Mouse (Mus musculus) G1E (cell line): ENCODE measurements around the gene Snx33. TPM values are rescaled to one million over a fixed set of nuclear protein-coding genes. Genes with fewer than 3 reads are reported as not detected.
"Not testable (repeated sequence)": the region's sequence is repeated elsewhere in the genome, so short reads cannot be mapped to it uniquely, and the experiment has no call there.

Source experiments
- ATAC-seq: 2 replicates; pipeline ENCODE4 v1.8.0; 2016; ENCODE audit warnings: mild to moderate bottlenecking; ENCODE audit not compliant: insufficient number of reproducible peaks, poor library complexity, low FRiP score, severe bottlenecking; ENCODE audit errors: extremely low read depth
- DNase-seq: peaks from one replicate; pipeline ENCODE4 v3.0.0; 2012; ENCODE audit warnings: low spot score
- H3K27me3 ChIP-seq: 2 replicates; pipeline ENCODE4 v1.6.1; 2012; ENCODE audit warnings: mild to moderate bottlenecking, low read length, inconsistent platforms; ENCODE audit not compliant: insufficient read depth
- H3K36me3 ChIP-seq: replicated peaks from 2 replicates; pipeline ENCODE3; 2012; ENCODE audit warnings: mild to moderate bottlenecking, inconsistent platforms
- H3K4me1 ChIP-seq: 2 replicates; pipeline ENCODE4 v1.6.1; 2012; ENCODE audit warnings: low read depth, low read length, inconsistent platforms, mixed read lengths; ENCODE audit not compliant: insufficient read depth
- H3K4me3 ChIP-seq: 2 replicates; pipeline ENCODE4 v1.5.1; 2012; ENCODE audit warnings: low read depth, mild to moderate bottlenecking, inconsistent platforms, low read length, moderate library complexity, mixed read lengths
- H3K9me3 ChIP-seq: replicated peaks from 2 replicates; pipeline ENCODE4 v1.6.1; 2012; ENCODE audit warnings: inconsistent platforms
- CTCF ChIP-seq: IDR thresholded peaks from 2 replicates; pipeline ENCODE4 v1.5.1; 2012; ENCODE audit warnings: low read depth, low read length, inconsistent platforms, mixed read lengths
- GATA1 ChIP-seq: IDR thresholded peaks from 2 replicates; pipeline ENCODE4 v1.6.1; 2012; ENCODE audit warnings: borderline replicate concordance, low read length, inconsistent platforms, mixed read lengths
- GATA2 ChIP-seq: IDR thresholded peaks from 2 replicates; pipeline ENCODE4 v1.6.1; 2012; ENCODE audit warnings: low read depth, low read length, inconsistent platforms, borderline replicate concordance
- POLR2AphosphoS5 ChIP-seq: IDR thresholded peaks from 2 replicates; pipeline ENCODE4 v1.6.1; 2012; ENCODE audit warnings: low read depth, low read length, inconsistent platforms; ENCODE audit not compliant: insufficient replicate concordance
- TAL1 ChIP-seq: conservative IDR thresholded peaks from 2 replicates; pipeline ENCODE4 v1.6.1; 2012; ENCODE audit warnings: low read depth, low read length, inconsistent platforms, mixed read lengths
- polyA plus RNA-seq: library from polyadenylated mRNA; stranded (reverse); fragments of >175 nt; gene quantifications from 2 replicates; pipeline ENCODE4 v1.2.3, GENCODE M21; 2012
- total RNA-seq, 2 experiments: library from RNA; stranded (forward) in 1 of 2; stranded (reverse) in 1 of 2; fragments of 200-1000 nt in 1 of 2; fragments of >200 nt in 1 of 2; fragmentation: Nextera tagmentation in 1 of 2; gene quantifications; 2 replicates each; pipeline ENCODE4 v1.2.3; 2014 to 2017

The Snx33 gene
- total and polyA plus RNA-seq, 3 experiments = 1.2 to 7.4 (median 6.9) TPM

- no peaks in the 10 kb centered on the region for H3K9me3 ChIP-seq
- ATAC-seq (no peak), DNase-seq (no peak)
- no peaks in the 10 kb centered on the region for H3K36me3 ChIP-seq
- H3K27me3 ChIP-seq = peaks cover 45% of the 10 kb centered on the region
- no peak for TF ChIP-seq TAL1
- no peak for TF ChIP-seq POLR2AphosphoS5
- TF ChIP-seq GATA2 = no peak
- no peak for TF ChIP-seq GATA1
- no peak for TF ChIP-seq CTCF
- no peaks in the 10 kb centered on the region for H3K4me1 ChIP-seq
- H3K4me3 ChIP-seq = no peak overlapping the region
Measured at GRCm38 (mm10) chr9:56911017-56911416, 17.2 kb downstream of the Snx33 start.

DNA sequence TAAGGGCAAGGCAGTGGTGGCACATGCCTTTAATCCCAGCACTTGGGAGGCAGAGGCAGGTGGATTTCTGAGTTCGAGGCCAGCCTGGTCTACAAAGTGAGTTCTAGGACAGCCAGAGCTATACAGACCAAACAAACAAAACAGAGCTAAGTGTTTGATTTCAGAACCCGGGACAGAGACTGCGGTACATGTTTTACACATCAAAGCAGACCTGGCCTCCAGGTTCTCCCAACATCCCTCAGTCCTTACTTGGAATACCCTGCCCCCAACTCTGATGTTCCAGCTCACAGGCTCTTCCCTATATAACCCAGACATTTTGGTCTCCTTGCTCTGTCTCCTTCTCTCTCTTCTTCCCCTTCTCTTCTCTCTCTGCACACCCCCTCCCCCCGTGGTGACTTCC is 18.2 kb downstream of the Snx33 start:
- H3K9me3 ChIP-seq, H3K4me3 ChIP-seq, DNase-seq, H3K36me3 ChIP-seq, H3K4me1 ChIP-seq, ATAC-seq: not testable (repeated sequence)
- H3K27me3 ChIP-seq = peaks cover 49% of the 10 kb centered on the region

- no peak overlapping the region for H3K4me3 ChIP-seq
- no peaks in the 10 kb centered on the region for H3K9me3 ChIP-seq
- TF ChIP-seq CTCF (no peak), GATA1 (no peak), GATA2 (no peak), POLR2AphosphoS5 (no peak), TAL1 (no peak)
- peaks cover 26% of the 10 kb centered on the region for H3K27me3 ChIP-seq
- ATAC-seq (no peak), DNase-seq (no peak)
- H3K36me3 ChIP-seq = no peaks in the 10 kb centered on the region
- 0 out of 2 replicates have a peak, but pooled peaks cover 4% of the 10 kb centered on the region for H3K4me1 ChIP-seq
Measured at GRCm38 (mm10) chr9:56907549-56907948, 20.6 kb downstream of the Snx33 start.

DNA sequence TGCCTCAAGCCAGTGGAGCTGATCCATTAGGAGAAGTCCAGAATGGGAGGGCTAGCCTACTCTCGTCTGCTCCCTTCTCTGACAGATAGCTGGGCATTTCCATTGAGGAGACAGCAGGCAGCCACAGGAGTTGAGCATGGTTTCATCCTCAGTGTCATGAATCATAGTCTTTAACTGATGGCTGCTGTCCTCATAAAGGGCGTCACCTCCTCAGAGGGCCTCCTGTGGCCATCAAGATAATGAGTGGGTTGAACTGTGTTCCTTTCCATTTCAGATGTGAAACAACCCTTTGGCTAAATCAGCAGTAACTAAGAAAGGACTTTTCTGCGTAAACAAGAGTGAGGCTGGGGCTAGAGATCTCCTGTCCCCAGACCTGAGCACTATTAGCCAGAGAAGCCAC is 24.5 kb downstream of the Snx33 start:
- H3K4me3 ChIP-seq = no peak overlapping the region
- DNase-seq = no peak
- H3K9me3 ChIP-seq = no peaks in the 10 kb centered on the region
- no peak for ATAC-seq
- H3K4me1 ChIP-seq = 0 out of 2 replicates have a peak, but pooled peaks cover 4% of the 10 kb centered on the region
- no peak for TF ChIP-seq TAL1
- no peak for TF ChIP-seq CTCF
- TF ChIP-seq POLR2AphosphoS5 = no peak
- TF ChIP-seq GATA2 = no peak
- no peak for TF ChIP-seq GATA1
- peaks cover 21% of the 10 kb centered on the region for H3K27me3 ChIP-seq
- no peaks in the 10 kb centered on the region for H3K36me3 ChIP-seq

GRCm38 (mm10) chr9:56901187-56901586 is 27.0 kb downstream of the Snx33 start:
- Histone ChIP-seq H3K9me3 (no peaks in the 10 kb centered on the region), H3K36me3 (no peaks in the 10 kb centered on the region), H3K4me3 (no peak overlapping the region), H3K4me1 (0 out of 2 replicates have a peak, but pooled peaks cover 4% of the 10 kb centered on the region), H3K27me3 (peaks cover 32% of the 10 kb centered on the region)
- TF ChIP-seq POLR2AphosphoS5 (no peak), GATA1 (no peak), TAL1 (no peak), CTCF (no peak), GATA2 (no peak)
- ATAC-seq (no peak), DNase-seq (no peak)

- DNase-seq (no peak), ATAC-seq (no peak)
- H3K4me1 ChIP-seq = 0 out of 2 replicates have a peak, but pooled peaks cover 4% of the 10 kb centered on the region
- no peaks in the 10 kb centered on the region for H3K9me3 ChIP-seq
- TF ChIP-seq CTCF (no peak), POLR2AphosphoS5 (no peak), GATA1 (no peak), GATA2 (no peak), TAL1 (no peak)
- H3K4me3 ChIP-seq = no peak overlapping the region
- peaks cover 33% of the 10 kb centered on the region for H3K27me3 ChIP-seq
- H3K36me3 ChIP-seq = no peaks in the 10 kb centered on the region
Measured at GRCm38 (mm10) chr9:56900571-56900970, 27.6 kb downstream of the Snx33 start.

- H3K4me3 ChIP-seq = no peak overlapping the region
- H3K4me1 ChIP-seq = 0 out of 2 replicates have a peak, but pooled peaks cover 4% of the 10 kb centered on the region
- DNase-seq (no peak), ATAC-seq (no peak)
- no peaks in the 10 kb centered on the region for H3K9me3 ChIP-seq
- TF ChIP-seq GATA2 (no peak), GATA1 (no peak), POLR2AphosphoS5 (no peak), CTCF (no peak), TAL1 (no peak)
- peaks cover 37% of the 10 kb centered on the region for H3K27me3 ChIP-seq
- no peaks in the 10 kb centered on the region for H3K36me3 ChIP-seq
Measured at GRCm38 (mm10) chr9:56900060-56900459, 28.1 kb downstream of the Snx33 start.
